Mouse (Mus musculus): Measurements from ENCODE around the gene Zfp978. TPM values are rescaled to one million over a fixed set of nuclear protein-coding genes. Genes with fewer than 3 reads are reported as not detected.
"Not testable (repeated sequence)": the region's sequence is repeated elsewhere in the genome, so short reads cannot be mapped to it uniquely, and the experiment has no call there.

Gene Zfp978
- polyA plus RNA-seq, 1 experiment = 0.57 TPM

GRCm38 (mm10) chr4:147400031-147400847 is 39.1 kb downstream of the Zfp978 start:
- H3K27ac ChIP-seq (ENCODE audit: control insufficient read depth, insufficient read depth, low read depth, low read length); H3K4me3 ChIP-seq (ENCODE audit: control insufficient read depth, low read depth, low read length); H3K4me1 ChIP-seq (ENCODE audit: control insufficient read depth, insufficient read depth, low read length); H3K27me3 ChIP-seq (ENCODE audit: control insufficient read depth, insufficient read depth, low read length); H3K36me3 ChIP-seq (ENCODE audit: control insufficient read depth, insufficient read depth, low read length): not testable (repeated sequence)

DNA sequence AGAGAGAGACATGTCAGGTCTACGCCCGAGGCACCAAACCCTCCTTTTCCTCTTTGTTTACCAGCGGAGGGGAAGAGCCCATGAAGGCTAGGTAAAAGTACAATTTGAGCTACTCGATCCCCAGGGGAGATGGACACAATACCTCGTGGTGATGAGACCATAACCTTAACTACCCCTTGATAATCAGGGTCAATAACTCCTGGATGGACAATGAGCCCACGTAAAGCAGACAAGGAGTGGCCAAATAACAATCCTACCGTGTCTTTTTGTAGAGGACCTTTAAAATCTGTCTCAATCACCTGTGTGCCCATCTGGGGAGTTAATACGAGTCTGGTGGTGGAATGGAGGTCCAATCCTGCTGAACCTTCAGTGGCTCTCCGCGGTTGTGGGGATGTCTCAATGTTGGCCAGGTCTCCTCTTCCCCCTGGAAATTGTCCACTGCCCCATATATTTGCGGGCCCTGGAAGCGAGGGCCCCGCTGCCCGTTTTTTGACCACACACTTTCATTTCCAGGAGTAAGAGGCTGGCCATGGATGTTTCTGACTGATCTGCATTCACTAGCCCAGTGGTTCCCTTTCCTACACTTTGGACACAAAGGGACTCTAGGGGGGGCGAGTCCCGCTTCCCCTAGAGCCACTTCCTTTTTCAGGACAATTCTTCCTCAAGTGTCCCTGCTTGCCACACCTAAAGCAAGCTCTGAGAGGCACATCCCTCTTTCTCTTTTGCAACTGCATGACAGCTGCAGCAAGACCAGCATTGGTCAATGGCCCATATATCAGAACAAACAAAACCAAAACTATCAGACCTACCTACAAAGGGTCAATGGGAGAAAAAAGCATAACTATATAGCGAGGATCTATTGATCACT is 40.0 kb downstream of the Zfp978 start:
- H3K4me1 ChIP-seq (ENCODE audit: control insufficient read depth, insufficient read depth, low read length); H3K4me3 ChIP-seq (ENCODE audit: control insufficient read depth, low read depth, low read length); H3K36me3 ChIP-seq (ENCODE audit: control insufficient read depth, insufficient read depth, low read length); H3K27ac ChIP-seq (ENCODE audit: control insufficient read depth, insufficient read depth, low read depth, low read length); H3K27me3 ChIP-seq (ENCODE audit: control insufficient read depth, insufficient read depth, low read length): not testable (repeated sequence)

DNA sequence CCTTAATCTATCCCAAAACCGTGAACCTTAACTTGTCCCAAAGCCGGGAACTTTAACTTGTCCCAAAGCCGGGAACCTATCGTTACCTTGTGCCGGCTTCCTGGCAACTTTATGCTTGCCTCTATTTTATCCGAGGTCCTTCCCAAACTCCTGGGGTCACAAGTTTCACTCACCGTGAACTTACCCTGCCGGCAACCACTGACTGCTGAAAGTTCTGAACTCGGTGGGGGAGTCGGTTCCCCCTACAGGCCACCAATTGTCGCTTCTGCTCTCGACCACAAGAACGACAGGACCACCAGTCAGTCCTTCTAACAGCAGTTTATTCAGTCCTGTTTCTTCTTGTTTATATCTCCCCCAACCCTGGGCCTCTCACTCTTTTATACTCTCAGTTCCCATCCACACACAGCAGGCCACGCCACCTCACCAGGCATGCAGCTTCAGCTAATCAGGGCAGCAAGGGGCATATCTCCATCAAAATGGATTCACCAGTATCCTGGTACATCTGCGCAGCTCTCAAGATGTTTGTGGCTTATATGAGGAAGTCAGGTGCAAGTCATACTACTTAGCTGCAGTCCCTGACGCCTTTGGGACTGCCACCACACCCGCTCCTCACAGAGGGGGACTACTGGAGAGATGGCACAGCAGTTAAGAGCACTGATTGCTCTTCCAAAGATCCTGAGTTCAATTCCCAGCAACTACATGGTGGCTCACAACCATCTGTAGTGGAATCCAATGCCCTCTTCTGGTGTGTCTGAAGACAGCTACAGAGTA is 40.8 kb downstream of the Zfp978 start:
- not testable (repeated sequence) for H3K36me3 ChIP-seq (ENCODE audit: control insufficient read depth, insufficient read depth, low read length); H3K4me3 ChIP-seq (ENCODE audit: control insufficient read depth, low read depth, low read length); H3K4me1 ChIP-seq (ENCODE audit: control insufficient read depth, insufficient read depth, low read length); H3K27me3 ChIP-seq (ENCODE audit: control insufficient read depth, insufficient read depth, low read length); H3K27ac ChIP-seq (ENCODE audit: control insufficient read depth, insufficient read depth, low read depth, low read length)

DNA sequence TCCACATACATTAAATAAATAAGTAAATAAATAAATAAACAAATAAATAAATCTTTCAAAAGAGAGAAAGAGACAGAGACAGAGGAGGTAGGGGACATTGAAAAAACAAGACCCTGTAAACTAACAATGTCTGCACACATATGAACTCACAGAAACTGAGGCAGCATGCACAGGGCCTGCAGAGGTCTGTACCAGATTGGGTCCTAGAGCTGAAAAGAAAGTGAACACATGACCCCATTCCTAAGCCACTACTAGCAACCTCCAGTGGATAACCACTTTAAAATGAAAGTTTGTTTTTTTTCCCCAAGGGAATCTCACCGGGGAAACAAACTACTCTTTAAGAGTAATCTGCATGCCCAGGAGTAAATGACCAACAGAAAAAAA is 41.4 kb downstream of the Zfp978 start:
- not testable (repeated sequence) for H3K27me3 ChIP-seq (ENCODE audit: control insufficient read depth, insufficient read depth, low read length); H3K4me3 ChIP-seq (ENCODE audit: control insufficient read depth, low read depth, low read length); H3K4me1 ChIP-seq (ENCODE audit: control insufficient read depth, insufficient read depth, low read length); H3K36me3 ChIP-seq (ENCODE audit: control insufficient read depth, insufficient read depth, low read length); H3K27ac ChIP-seq (ENCODE audit: control insufficient read depth, insufficient read depth, low read depth, low read length)

GRCm38 (mm10) chr4:147403509-147403908 is 42.4 kb downstream of the Zfp978 start:
- not testable (repeated sequence) for H3K36me3 ChIP-seq (ENCODE audit: control insufficient read depth, insufficient read depth, low read length); H3K27me3 ChIP-seq (ENCODE audit: control insufficient read depth, insufficient read depth, low read length); H3K4me1 ChIP-seq (ENCODE audit: control insufficient read depth, insufficient read depth, low read length); H3K4me3 ChIP-seq (ENCODE audit: control insufficient read depth, low read depth, low read length); H3K27ac ChIP-seq (ENCODE audit: control insufficient read depth, insufficient read depth, low read depth, low read length)

DNA sequence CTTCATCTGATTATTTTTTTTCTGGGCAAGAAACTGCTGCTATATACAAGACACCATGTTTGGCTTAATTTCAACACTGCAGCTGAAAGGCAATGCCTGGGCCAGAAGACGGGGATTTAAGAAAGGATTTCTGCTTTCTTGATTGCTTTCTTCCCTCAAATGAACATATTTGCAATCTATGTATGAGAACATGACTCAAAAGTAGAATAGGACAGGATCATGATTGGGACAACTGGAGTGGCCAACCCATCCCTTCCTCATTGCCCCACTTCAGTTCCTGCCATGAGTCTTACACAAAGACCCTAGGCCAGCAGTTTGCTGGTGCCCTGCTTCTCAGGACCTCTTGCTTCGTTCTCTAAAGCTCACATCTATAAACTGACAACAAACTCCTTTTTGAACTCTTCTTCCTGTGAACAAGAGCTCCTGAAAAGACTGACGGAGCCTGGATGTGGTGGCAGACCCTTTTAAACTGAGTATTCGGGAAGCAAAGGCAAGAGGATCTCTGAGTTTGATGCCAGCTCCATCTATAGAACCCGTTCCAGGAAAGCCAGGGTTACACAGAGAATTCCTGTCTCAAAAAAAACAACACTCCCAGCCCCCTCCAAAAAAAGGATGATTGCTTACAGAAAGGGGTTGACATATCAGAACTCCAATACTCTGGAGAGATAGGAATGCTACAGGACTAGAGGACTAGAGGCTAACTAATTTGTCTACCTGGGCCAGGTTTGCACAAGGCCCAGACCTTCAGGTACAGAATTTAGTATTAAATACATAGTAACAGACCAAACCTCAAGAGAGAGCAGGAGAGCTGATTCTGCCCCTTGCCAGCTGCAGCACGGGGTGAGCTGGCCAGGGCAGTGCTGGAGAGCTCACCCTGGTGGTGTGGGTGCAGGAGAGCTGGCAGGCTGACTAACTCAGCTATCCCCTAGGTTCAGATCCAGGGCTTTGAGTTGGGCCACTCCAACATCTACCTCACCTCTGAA is 43.1 kb downstream of the Zfp978 start:
- not testable (repeated sequence) for H3K4me3 ChIP-seq (ENCODE audit: control insufficient read depth, low read depth, low read length); H3K27ac ChIP-seq (ENCODE audit: control insufficient read depth, insufficient read depth, low read depth, low read length); H3K36me3 ChIP-seq (ENCODE audit: control insufficient read depth, insufficient read depth, low read length); H3K27me3 ChIP-seq (ENCODE audit: control insufficient read depth, insufficient read depth, low read length); H3K4me1 ChIP-seq (ENCODE audit: control insufficient read depth, insufficient read depth, low read length)

- peak; percentile 9; the same call in 1 of the 2 replicates for TF ChIP-seq CTCF (IDR thresholded peaks at IDR 0.05; ENCODE audit: control insufficient read depth, insufficient read depth, insufficient replicate concordance, low read depth, low read length)
- TF ChIP-seq POLR2A (IDR thresholded peaks at IDR 0.05; ENCODE audit: control insufficient read depth, low read depth, low read length) = peak; percentile 37
- no peaks in the 10 kb centered on the region for H3K4me1 ChIP-seq (ENCODE audit: control insufficient read depth, insufficient read depth, low read length)
- H3K4me3 ChIP-seq (ENCODE audit: control insufficient read depth, low read depth, low read length) = peak overlapping the region; percentile 92
- peak overlapping the region; percentile 89 for H3K27ac ChIP-seq (ENCODE audit: control insufficient read depth, insufficient read depth, low read depth, low read length)
- no peaks in the 10 kb centered on the region for H3K36me3 ChIP-seq (ENCODE audit: control insufficient read depth, insufficient read depth, low read length)
- no peaks in the 10 kb centered on the region for H3K27me3 ChIP-seq (ENCODE audit: control insufficient read depth, insufficient read depth, low read length)
These were observed 45.8 kb downstream of the Zfp978 start for GRCm38 (mm10) chr4:147406735-147407462.
